Mouse (Mus musculus): ENCODE measurements around the gene Tedc2.
A peak's percentile ranks its signal among the peaks of the same experiment; 100 is the strongest.

Gene Tedc2

GRCm38 (mm10) chr17:24192848-24193247 is 27.8 kb downstream of the Tedc2 start:
- no peak for DNase-seq (ENCODE audit: low spot score)

DNA sequence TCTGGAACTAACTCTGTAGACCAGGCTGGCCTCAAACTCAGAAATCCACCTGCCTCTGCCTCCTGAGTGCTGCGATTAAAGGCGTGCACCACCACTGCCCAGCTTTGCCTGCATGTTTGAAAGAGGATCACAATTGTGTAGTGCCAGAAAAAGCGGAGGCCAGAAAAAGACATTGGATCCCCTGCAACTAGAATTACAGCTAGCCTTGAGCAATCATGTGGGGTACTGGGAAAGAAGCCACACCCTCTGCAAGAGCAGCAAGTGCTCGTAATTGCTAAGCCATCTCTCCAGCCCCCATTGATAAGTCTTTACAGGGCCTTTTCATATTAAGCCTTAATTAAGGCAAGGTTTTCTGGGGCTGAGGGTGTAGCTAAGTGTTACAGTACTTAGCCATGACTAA is 29.2 kb downstream of the Tedc2 start:
- no peak for DNase-seq (ENCODE audit: low spot score)

GRCm38 (mm10) chr17:24190934-24191333 is 29.7 kb downstream of the Tedc2 start:
- DNase-seq (ENCODE audit: low spot score) = no peak

GRCm38 (mm10) chr17:24174259-24174658 is 46.4 kb downstream of the Tedc2 start:
- DNase-seq (ENCODE audit: low spot score) = no peak

DNA sequence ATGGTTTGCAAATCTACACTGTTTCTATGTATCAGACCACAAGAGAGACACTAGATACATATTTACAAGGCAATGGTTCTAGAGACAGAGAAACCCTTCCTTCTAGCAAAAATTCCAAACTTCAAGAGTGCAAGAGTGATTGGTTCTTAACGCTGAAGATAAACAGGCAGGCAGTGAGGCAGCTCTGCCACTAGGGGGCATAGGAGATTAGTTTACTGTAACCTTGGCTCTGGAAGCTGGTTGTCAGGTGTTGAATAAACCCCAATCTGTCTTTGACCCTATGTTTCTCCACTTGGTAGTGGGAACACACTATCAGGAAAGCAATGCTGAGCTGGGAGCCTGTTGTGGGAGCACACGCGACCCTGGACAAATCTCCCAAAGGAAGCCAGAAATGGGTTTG is 47.2 kb downstream of the Tedc2 start:
- no peak for DNase-seq (ENCODE audit: low spot score)

DNA sequence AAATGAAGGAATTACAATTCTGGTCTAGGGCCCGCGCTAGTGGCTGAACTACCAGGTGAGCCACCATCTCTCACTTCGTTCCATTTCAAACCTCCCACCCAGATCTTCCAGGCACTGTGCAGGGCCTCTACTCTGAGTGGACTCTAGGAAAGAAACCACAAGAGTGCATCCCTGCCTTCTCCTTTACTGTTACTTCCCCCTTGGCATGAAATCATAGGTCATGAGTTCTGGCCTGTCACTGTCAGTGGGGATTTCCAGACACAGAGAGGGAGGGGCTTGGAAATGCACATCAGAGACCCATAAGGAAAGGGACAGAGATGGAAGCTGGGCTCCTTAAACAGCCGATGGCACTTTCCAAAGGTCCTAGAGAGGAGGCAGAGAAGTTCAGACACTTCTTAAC is 48.9 kb downstream of the Tedc2 start:
- DNase-seq (ENCODE audit: low spot score) = no peak

DNA sequence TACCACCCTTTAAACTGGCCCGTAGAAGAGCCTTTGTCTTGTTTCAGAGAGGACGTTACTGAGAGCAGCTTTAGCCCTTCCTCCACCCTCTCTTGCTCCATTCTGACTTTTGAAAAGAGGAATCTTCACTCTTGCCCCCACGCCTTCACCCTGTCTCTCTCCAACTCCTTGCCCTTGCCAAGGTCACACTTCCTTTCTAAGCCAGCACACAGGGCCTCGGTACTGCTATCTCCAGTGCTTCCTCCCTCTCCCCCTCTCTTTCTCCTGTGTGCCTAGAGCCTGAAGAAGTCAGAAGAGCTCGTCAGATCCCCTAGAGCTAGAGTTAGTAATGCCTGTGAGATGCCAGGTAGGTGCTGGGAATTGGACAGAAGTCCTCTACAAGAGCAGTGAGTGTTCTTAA is 49.9 kb downstream of the Tedc2 start:
- no peak for DNase-seq (ENCODE audit: low spot score)

GRCm38 (mm10) chr17:24170125-24170524 is 50.5 kb downstream of the Tedc2 start:
- no peak for DNase-seq (ENCODE audit: low spot score)

DNA sequence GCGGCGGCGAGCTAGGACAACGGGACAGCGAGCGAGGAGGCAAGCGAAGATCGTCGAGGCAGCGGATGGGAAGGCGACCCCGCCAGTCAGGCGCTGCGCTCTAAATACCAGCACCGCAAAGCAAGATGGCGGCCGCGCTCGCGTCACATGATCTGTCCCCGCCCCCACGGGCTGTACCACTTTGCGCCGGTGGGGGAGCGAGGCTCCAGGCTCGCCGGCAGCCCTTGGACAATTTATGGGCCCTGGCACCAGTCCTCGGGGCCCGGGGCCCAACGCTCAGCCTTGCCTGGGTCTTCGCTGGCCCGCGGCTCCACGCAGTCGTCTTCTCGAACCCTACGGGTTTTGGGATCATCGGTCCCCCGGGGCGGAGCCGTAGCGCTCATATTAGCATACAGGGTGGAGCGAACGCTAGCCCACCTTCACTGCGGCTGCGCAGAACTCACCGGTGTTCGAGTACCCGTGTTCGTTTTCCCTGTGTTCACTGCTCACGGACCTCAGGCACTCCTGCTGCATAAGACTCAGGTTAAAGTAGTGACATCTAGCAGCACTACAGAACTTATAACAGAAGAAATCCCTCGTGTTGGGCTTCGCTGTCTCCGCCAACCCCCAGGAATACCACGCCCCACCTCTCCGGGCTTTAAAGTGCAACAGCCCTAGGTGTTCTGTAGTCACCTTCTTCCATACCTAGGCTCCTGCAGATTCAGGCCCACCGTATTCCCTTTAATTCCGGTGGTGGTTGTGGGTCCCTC is 51.2 kb downstream of the Tedc2 start, which contains the start of gene Atp6v0c:
Atp6v0c (minus strand) TSS at position 386 of the 749 bp plus-strand sequence.
- peak; percentile 98 for DNase-seq (ENCODE audit: low spot score)

GRCm38 (mm10) chr17:24168590-24169277 is 51.9 kb downstream of the Tedc2 start:
- DNase-seq (ENCODE audit: low spot score) = no peak

GRCm38 (mm10) chr17:24167891-24168505 is 52.7 kb downstream of the Tedc2 start:
- no peak for DNase-seq (ENCODE audit: low spot score)

DNA sequence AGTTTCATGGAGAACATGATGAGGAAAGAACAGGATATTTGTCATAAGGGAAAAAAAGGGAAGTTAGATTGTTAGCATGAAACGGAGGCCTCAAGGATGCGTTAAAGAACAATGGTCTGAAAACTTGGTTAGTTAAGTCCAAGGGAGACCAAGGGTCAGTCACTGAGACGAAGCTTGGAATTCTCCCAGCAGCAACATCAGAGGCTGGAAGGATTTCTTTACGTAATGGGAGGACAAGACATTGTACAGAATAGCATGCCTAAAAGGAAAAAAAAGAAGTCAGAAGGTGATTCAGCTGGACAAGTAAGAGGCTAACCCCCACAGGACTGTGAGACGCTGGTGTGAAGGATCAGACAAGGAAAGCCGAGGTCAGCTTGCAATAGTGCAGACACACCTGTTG is 53.5 kb downstream of the Tedc2 start:
- no peak for DNase-seq (ENCODE audit: low spot score)

All from ovary, postnatal 10 days (tissue).